Mouse (Mus musculus) mesoderm, embryonic 11.5 days (tissue): ENCODE data around the gene Timm8b.
"Not testable (repeated sequence)": the region's sequence is repeated elsewhere in the genome, so short reads cannot be mapped to it uniquely, and the experiment has no call there.

ENCODE experiments used
- DNase-seq: peaks from one replicate; pipeline ENCODE4 v3.0.0-alpha.2; 2012; ENCODE audit warnings: low read depth, low spot score

Gene Timm8b

DNA sequence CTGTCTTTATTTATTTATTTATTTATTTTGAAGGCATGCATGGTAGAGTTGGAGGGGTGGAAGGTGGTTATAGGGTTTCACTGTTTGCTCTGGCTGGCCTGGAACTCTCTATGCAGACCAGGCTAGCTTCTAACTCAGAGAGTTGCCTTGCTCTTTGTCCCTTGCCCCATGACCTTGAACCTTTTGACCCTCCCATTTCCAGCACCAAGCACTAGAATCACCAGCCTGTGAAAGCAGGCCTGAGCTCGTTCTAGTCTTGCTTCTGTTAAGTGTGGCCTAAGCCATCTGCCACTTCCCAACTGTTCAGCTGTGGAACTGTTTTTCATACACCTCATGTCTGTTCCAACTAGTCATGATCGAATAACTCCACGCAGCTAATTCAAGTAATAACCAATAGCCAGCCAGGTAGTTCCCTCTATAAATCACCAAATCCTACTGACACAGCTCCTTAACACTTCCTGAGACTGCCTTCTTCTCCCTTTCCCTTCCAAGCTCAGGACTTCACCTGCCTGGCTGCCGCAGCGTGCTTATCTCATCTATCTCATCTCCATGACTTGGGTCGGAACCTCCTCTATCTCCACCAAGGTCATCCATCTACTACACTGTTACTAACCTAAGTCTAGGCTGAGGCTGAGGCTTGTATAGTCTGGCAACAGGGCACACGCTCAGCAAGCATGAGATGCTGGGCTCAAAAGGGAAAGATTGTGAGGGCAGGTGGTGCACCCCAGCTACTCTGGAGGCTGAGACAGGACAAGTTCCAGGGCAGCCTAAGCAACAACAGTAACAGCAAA lies 1.5 kb upstream of the Timm8b start:
- DNase-seq: no peak

DNA sequence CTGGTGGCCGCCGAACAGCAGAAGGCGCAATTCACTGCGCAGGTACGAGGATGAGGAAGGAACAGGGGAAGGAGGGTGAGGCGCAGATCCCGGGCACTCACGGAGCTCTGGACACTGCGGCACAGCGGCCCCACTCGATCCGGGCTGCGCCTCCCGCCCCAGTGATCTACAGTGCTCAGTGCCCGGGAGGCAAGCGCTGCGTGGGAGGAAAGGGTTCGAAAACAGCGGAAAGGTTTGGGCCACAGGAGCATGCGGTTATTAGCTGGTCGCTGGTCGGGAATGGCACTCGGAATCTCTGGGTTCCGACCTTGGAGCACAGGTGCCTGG lies 251 bp downstream of the Timm8b start:
- DNase-seq: no peak

DNA sequence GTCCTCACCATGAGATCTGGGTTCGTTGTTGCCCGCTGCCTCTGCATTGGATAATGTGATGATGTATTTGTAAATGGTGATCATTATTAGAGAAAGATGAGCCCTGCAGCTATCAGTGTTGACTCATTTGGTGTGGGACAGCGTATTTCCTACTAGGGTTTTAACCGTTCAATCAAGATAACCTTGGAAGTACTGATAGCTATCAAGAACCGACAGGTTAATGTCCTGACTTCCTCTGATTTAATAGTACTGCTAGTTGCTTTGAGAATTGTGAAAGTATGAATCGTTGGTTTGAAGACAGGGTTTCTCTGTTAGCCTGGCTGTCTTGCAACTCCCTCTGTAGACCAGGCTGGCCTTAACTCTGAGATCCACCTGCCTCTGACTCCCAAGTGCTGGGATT lies 628 bp downstream of the Timm8b start:
- no peak for DNase-seq

DNA sequence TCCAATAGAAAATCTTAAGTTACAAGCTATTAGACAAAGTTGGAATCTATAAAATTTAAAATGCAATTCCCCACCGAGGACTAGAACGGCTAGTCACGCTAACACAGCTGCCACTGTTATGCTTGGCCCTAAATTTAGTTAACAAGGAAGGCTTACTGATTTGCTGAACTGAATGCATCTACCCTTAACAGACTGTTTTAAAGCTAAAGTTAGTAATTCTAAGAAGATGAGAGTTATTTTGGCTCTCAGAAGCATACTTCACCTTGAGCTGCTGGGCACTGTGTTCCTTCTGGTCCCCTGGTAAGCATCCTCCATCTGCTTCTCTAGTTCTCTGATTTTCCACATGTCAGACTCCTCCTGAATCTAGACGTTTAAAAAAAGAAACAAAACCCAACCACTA lies 8.4 kb downstream of the Timm8b start:
- no peak for DNase-seq

DNA sequence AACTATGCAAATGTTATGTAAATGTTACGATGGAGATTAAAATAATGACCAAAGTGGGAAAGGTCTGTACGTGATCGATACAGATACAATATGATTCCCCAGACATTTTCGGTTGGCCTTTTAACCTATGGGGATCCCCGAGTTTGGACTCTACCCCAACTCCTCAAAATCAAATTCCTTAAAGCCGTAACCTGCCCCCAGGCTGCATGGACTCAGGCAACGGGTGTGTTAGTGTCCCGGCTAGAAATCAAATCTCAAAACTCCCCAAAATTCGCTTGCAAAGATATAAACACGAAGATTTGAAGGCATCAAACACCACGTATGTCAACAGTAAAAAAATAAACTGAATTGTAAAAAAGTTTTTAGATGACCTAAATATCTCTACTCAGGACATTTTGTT lies 12.5 kb downstream of the Timm8b start:
- no peak for DNase-seq

DNA sequence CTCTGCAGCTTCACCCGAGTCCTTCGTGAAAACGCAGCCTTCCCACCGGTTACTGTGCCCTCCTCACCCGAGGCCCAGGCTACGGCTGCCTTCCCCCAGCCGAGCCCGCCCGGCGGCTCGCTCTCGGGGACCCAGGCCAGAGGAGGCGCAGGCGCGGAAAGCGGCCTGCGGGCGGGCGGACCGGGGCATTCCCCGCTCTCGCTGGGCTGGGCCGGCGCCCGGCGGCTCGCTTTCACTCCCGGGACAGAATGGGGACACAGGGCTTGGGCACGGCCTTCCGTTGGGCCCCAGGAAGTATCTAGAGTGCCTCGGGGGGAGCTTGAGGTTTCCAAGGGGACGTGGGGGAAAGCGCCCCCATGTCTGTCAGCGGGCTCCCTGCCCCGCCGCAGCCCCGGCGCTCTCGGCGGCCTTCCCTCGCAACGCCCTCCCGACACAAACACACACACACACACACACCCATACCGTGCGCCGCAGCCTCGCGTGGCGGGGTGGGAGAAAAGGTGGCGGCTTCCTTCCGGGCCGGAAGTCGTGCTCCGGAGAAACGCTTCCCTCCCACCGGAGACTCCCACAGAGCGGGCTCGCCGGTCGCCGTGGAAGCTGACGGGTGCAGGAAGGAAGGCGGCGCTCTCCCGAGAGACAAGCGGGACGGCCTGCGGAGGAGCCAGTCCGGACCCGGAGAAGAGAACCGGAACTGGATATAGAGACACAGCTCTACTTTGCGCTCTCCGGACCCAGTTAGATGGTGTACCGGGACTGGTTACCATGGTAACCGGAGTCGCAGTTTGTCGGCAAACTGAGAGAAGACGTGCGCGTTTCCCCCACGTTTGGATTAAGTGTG lies 13.3 kb downstream of the Timm8b start, which contains the start of the genes Pih1d2 and Nkapd1:
Gene Pih1d2, plus strand, starts transcription at position 556 of the 838 bp plus-strand sequence.
Gene Nkapd1, minus strand, starts transcription at position 699 of the 838 bp plus-strand sequence.
- DNase-seq: peak; percentile 95

DNA sequence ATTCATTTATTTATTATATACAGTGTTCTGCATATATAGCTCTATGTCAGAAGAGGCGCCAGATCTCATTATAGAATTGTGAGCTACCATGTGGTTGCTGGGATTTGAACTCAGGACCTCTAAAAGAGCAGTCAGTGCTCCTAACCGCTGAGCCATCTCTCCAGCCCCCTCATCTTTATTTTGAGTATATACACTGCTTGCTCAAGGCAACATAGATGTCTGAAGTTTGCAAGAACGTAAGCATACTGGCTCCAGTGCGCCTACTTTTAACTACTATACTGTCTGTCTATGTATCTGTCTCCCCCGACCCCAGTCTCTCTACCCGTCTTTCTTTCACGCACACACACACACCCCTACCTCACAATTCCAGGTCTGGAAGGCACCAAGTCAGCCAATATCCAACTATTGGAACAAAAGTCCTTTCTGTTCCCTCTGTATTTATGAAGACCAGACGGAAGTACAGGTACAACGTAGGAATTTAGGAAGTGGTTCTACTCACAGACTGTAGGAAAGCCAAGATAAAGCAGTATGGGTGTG lies 14.2 kb downstream of the Timm8b start:
- no peak for DNase-seq

DNA sequence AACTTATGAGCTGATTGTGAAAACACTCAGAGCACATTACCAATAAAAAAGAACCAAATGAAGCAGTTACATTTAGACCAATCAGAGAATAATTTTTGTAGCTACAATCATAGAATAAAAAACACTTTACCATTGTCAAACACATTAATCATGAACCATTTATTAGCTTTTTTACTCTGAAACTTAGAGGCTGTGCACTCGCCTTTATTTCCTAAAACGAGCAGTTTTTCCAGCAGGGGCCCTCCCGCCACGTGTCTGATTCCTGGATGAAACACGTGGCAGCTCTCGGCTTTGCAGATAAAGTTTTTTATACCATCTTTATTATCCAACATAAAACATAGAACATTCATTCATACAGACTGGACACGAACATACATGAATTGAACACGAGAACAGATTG lies 27.2 kb downstream of the Timm8b start:
- not testable (repeated sequence) for DNase-seq

DNA sequence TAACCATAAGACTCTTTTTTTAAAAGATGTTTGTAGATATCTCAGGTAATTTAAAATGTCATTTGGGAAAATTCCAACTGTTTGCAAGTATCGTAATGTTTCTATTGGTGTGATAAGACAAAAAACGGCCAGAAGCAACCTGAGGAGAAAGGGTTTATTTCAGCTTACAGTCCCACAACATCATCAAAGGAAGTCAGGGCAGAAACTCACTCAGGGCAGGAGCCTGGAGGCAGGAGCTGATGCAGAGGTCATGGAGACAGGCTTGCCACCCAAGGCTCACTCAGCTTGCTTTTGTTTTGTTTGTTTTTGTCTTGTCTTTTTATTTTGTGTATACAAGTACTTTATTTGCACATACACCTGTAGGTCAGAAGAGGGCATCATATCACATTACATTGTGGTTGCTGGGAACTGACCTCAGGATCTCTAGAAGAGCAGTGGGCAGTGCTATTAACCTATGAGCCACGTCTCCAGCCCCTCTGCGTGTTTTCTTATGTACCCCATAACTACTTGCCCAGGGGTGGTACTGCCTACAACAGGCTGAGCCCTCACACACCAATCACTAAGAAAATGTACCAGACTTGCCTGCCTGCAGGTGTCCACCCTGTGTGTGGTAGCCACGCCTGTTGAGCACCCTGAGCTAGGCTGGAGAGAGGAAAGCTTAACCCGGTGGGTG lies 28.4 kb downstream of the Timm8b start:
- no peak for DNase-seq

DNA sequence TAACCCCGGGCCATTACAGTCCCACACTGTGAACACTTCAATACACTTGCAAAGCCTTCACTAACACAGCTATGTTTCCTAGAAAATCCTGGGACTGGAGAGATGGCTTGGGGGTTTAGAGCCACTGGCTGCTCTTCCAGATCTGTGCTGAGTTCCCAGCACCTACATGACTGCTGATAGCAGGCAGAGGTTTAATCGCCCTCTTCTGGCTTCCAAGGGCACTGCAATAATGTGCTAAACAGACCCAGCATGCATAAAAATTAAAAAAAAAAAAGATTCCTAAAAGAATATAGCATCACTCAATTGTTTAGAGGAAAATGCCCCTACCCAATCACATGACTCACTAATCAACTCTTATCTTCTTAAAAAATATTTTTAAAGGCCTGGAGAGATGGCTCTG lies 29.3 kb downstream of the Timm8b start:
- DNase-seq: peak; percentile 28

DNA sequence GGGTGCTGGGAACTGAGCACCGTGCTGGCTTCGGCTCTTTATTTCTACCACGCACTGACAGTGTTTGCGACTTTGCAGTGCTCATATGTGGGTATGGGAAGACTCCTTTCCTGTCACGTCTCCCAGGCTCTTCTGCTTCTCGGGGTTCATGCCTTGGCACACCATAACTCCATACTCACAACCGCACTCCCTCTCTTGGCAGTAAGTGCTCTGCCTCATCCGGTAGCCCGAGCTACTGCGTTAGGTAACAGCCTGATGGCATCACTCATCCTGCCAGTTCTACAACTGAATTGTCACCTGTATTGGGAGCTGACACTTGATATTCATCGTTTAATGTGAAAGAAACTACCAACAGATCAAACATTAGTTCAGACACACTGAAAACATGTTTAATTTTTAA lies 30.6 kb downstream of the Timm8b start:
- no peak for DNase-seq

DNA sequence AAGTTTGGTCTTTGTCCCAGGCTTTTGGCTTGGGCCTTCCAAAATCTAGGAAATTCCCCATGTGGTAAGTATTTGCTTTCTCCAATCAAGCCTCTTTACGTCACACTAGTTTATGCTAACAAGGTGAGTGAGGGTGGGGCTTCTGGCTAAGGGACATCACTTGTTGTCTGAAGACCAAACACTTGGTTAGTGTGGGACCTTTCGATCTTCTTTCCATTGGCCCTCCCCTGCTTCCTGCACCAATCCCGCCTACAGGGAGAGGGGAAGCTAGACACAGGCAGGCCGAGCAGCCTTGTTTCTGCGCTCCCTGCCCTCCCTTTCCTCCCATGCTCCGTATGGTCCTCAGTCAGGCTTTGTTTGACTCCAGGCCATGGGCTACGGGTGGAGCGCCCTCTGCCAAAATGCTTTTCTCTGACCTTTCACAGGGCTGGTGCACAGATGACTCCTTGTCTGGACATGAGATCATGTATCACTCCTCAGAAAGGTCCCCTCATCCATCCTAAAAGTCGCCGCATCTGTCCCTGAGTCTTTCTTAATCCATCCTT lies 43.2 kb downstream of the Timm8b start:
- DNase-seq: no peak

DNA sequence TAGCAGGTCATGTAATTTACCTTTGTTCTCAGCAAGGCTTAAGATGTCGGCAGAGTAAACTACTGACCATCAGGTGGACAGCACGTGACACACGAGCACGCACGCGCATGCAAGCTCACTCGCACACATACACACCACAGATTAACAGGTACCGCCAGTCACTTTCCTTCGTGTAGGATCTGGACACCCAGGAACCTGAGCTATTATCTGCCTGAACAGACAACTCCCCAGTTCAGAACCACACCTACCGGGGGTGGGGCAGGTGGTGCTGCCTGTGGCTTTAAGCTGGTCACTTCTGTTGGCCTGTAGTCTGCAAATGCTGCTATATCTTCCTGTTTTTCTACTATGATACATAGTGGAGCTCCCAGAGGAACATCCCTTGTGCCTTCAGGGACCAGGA lies 46.8 kb downstream of the Timm8b start:
- no peak for DNase-seq
